Mouse (Mus musculus) hindbrain, embryonic 16.5 days (tissue): ENCODE measurements at regions not wholly inside any gene's neighbourhood (a gene's known extent, or its start where the extent isn't known, plus 50 kb on each side); places are given as distances from the start of the nearest gene placed in this dataset.

Experiments
- ATAC-seq: fragments of 200-750 bp; cut with Nextera tagmentation; 2 replicates; pipeline ENCODE4 v1.8.0; 2017; ENCODE audit warnings: moderate TSS enrichment, moderate library complexity
- H3K27ac ChIP-seq: fragments of 300-500 bp; sonication (generic); 2 replicates; pipeline ENCODE4 v1.5.1; 2014; ENCODE audit warnings: low read depth, mild to moderate bottlenecking, control low read depth, low read length, moderate library complexity
- H3K27me3 ChIP-seq: fragments of 300-500 bp; sonication (generic); replicated peaks from 2 replicates; pipeline ENCODE4 v1.6.1; 2014; ENCODE audit warnings: low read length; ENCODE audit not compliant: control insufficient read depth, insufficient read depth
- H3K36me3 ChIP-seq: fragments of 300-500 bp; sonication (generic); 2 replicates; pipeline ENCODE4 v1.6.1; 2014; ENCODE audit warnings: mild to moderate bottlenecking, low read length, moderate library complexity, mixed read lengths; ENCODE audit not compliant: control insufficient read depth, insufficient read depth
- H3K4me1 ChIP-seq: fragments of 300-500 bp; sonication (generic); 2 replicates; pipeline ENCODE4 v1.6.1; 2014; ENCODE audit warnings: low read depth, low read length; ENCODE audit not compliant: control insufficient read depth, insufficient read depth
- H3K4me2 ChIP-seq: fragments of 300-500 bp; sonication (generic); 2 replicates; pipeline ENCODE4 v1.6.1; 2014; ENCODE audit warnings: mild to moderate bottlenecking, low read length, control low read depth, moderate library complexity
- H3K4me3 ChIP-seq: fragments of 300-500 bp; sonication (generic); 2 replicates; pipeline ENCODE4 v1.5.1; 2014; ENCODE audit warnings: mild to moderate bottlenecking, low read length, control low read depth, moderate library complexity
- H3K9ac ChIP-seq: fragments of 300-500 bp; sonication (generic); 2 replicates; pipeline ENCODE4 v1.6.1; 2014; ENCODE audit warnings: low read depth, mild to moderate bottlenecking, control low read depth, low read length, moderate library complexity
- H3K9me3 ChIP-seq: fragments of 300-500 bp; sonication (generic); 2 replicates; pipeline ENCODE4 v1.6.1; 2014; ENCODE audit warnings: mild to moderate bottlenecking, low read length, moderate library complexity; ENCODE audit not compliant: control insufficient read depth
- whole genome bisulfite sequencing: fragments of 180-500 bp; shearing (Covaris S2); extraction: QIAGEN DNeasy Blood & Tissue Kit; methylation state at CpG from one replicate; pipeline ENCODE4 v1.1.7; 2014; 5-methylcytosine and 5-hydroxymethylcytosine counted together

DNA sequence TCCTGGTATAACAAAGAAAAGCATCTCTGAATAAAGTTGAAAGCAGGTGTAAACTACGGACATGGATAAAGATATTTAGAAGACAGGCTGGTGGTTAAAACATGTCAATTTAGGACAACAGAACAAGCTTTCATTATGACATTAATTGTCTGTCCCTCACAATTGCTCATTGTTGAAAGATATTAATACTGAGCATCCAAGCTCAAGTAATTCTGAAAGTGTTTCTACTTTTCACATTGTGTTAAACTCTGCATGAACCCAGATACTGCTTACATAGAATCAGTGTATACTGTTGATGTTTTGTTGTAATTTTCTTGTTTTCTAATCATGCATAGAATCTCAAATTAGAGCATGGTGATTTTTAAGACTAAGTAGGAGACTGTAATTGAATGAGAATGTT, 614.7 kb upstream of the Lingo2 start:
- no peak overlapping the region for H3K27ac ChIP-seq
- no peaks in the 10 kb centered on the region for H3K9me3 ChIP-seq
- no peaks in the 10 kb centered on the region for H3K36me3 ChIP-seq
- WGBS = 84% methylated on average over 1 of the region's 1 CpGs
- H3K4me2 ChIP-seq = no peak overlapping the region
- H3K27me3 ChIP-seq = no peaks in the 10 kb centered on the region
- no peak overlapping the region for H3K9ac ChIP-seq
- no peak for ATAC-seq
- no peak overlapping the region for H3K4me3 ChIP-seq
- no peaks in the 10 kb centered on the region for H3K4me1 ChIP-seq

- Histone ChIP-seq H3K9ac (no peak overlapping the region), H3K4me3 (no peak overlapping the region), H3K9me3 (no peaks in the 10 kb centered on the region), H3K4me2 (no peak overlapping the region), H3K4me1 (no peaks in the 10 kb centered on the region), H3K36me3 (no peaks in the 10 kb centered on the region), H3K27me3 (no peaks in the 10 kb centered on the region), H3K27ac (no peak overlapping the region)
- ATAC-seq = 0 out of 2 replicates have a peak, but pooled peaks have one; percentile 48
Measured at GRCm38 (mm10) chr4:37560209-37560608, 608.7 kb upstream of the Lingo2 start.

GRCm38 (mm10) chr4:37546001-37546400, 594.5 kb upstream of the Lingo2 start:
- 78% methylated on average over 3 of the region's 3 CpGs for WGBS
- Histone ChIP-seq H3K9ac (no peak overlapping the region), H3K4me3 (no peak overlapping the region), H3K27me3 (no peaks in the 10 kb centered on the region), H3K4me1 (no peaks in the 10 kb centered on the region), H3K36me3 (no peaks in the 10 kb centered on the region), H3K27ac (no peak overlapping the region), H3K9me3 (no peaks in the 10 kb centered on the region), H3K4me2 (no peak overlapping the region)
- no peak for ATAC-seq

- no peak overlapping the region for H3K4me2 ChIP-seq
- no peaks in the 10 kb centered on the region for H3K4me1 ChIP-seq
- H3K9me3 ChIP-seq = no peaks in the 10 kb centered on the region; the same call in 1 of the 2 replicates
- H3K27ac ChIP-seq = no peak overlapping the region
- no peak for ATAC-seq
- 93% methylated on average over 4 of the region's 4 CpGs for WGBS
- H3K36me3 ChIP-seq = no peaks in the 10 kb centered on the region
- H3K27me3 ChIP-seq = no peaks in the 10 kb centered on the region
- no peak overlapping the region for H3K4me3 ChIP-seq
- no peak overlapping the region for H3K9ac ChIP-seq
Measured at GRCm38 (mm10) chr4:37507732-37508131, 556.2 kb upstream of the Lingo2 start.
